Mouse (Mus musculus) bone marrow macrophage, adult 2 months (primary cell): ENCODE data around the gene Cope.

Experiments used
- CTCF ChIP-seq: IDR thresholded peaks from 2 replicates; pipeline ENCODE4 v1.5.1; 2012; ENCODE audit warnings: low read depth, mild to moderate bottlenecking, low read length, moderate library complexity
- POLR2A ChIP-seq: IDR thresholded peaks from 2 replicates; pipeline ENCODE4 v1.6.1; 2012; ENCODE audit warnings: mild to moderate bottlenecking, low read depth, low read length, borderline replicate concordance

- TF ChIP-seq CTCF (no peak), POLR2A (no peak)
Observed at GRCm38 (mm10) chr8:70313399-70313798, 11.1 kb downstream of the Cope start.
